Mouse (Mus musculus) MEL-GATA-1-ER (cell line): ENCODE results near the gene Acaca.
A peak's percentile ranks its signal among the peaks of the same experiment; 100 is the strongest.

Source experiments
- DNase-seq: peaks from one replicate; pipeline ENCODE4 v3.0.0-alpha.2; 2012; ENCODE audit warnings: low read depth; ENCODE audit errors: extremely low read depth

The Acaca gene

GRCm38 (mm10) chr11:84218951-84219350 is 89.5 kb downstream of the Acaca start:
- no peak for DNase-seq

GRCm38 (mm10) chr11:84243562-84243961 is 114.1 kb downstream of the Acaca start:
- peak; percentile 18 for DNase-seq

- no peak for DNase-seq
Measured at GRCm38 (mm10) chr11:84247370-84247769, 117.9 kb downstream of the Acaca start.

GRCm38 (mm10) chr11:84251170-84251569 is 121.7 kb downstream of the Acaca start:
- no peak for DNase-seq

GRCm38 (mm10) chr11:84252425-84252824 is 123.0 kb downstream of the Acaca start:
- DNase-seq, result no peak

- DNase-seq, result no peak
Measured at GRCm38 (mm10) chr11:84255879-84256278, 126.4 kb downstream of the Acaca start.

GRCm38 (mm10) chr11:84258053-84258710 is 128.7 kb downstream of the Acaca start:
- DNase-seq, result no peak

- DNase-seq, result peak; percentile 19
Measured at GRCm38 (mm10) chr11:84264490-84264889, 135.0 kb downstream of the Acaca start.

- DNase-seq, result peak; percentile 19
Measured at GRCm38 (mm10) chr11:84268068-84268467, 138.6 kb downstream of the Acaca start.

GRCm38 (mm10) chr11:84270511-84270910 is 141.0 kb downstream of the Acaca start:
- no peak for DNase-seq

GRCm38 (mm10) chr11:84271948-84272347 is 142.5 kb downstream of the Acaca start:
- no peak for DNase-seq

GRCm38 (mm10) chr11:84272574-84272973 is 143.1 kb downstream of the Acaca start:
- no peak for DNase-seq

GRCm38 (mm10) chr11:84276979-84277378 is 147.5 kb downstream of the Acaca start:
- no peak for DNase-seq

- DNase-seq, result no peak
Measured at GRCm38 (mm10) chr11:84281280-84281679, 151.8 kb downstream of the Acaca start.

GRCm38 (mm10) chr11:84282944-84283703 is 153.7 kb downstream of the Acaca start:
- DNase-seq, result no peak

- DNase-seq, result no peak
Measured at GRCm38 (mm10) chr11:84290781-84291180, 161.3 kb downstream of the Acaca start.

- no peak for DNase-seq
Measured at GRCm38 (mm10) chr11:84292532-84292931, 163.1 kb downstream of the Acaca start.

- no peak for DNase-seq
Measured at GRCm38 (mm10) chr11:84293288-84293687, 163.8 kb downstream of the Acaca start.

GRCm38 (mm10) chr11:84296337-84296736 is 166.9 kb downstream of the Acaca start:
- DNase-seq, result no peak

GRCm38 (mm10) chr11:84305474-84305873 is 176.0 kb downstream of the Acaca start:
- DNase-seq, result no peak

GRCm38 (mm10) chr11:84306158-84306742 is 176.8 kb downstream of the Acaca start:
- DNase-seq, result no peak

- DNase-seq, result no peak
Measured at GRCm38 (mm10) chr11:84324032-84324752, 194.7 kb downstream of the Acaca start.
